Mouse (Mus musculus) hindbrain, embryonic 11.5 days (tissue): ENCODE measurements around the gene Calr3. TPM values are rescaled to one million over a fixed set of nuclear protein-coding genes. Genes with fewer than 3 reads are reported as not detected.
A peak's percentile ranks its signal among the peaks of the same experiment; 100 is the strongest.

Experiments used
- ATAC-seq: fragments of 200-750 bp; cut with Nextera tagmentation; 2 replicates; pipeline ENCODE4 v1.8.0; 2017; ENCODE audit warnings: mild to moderate bottlenecking, moderate TSS enrichment, moderate library complexity; ENCODE audit not compliant: low FRiP score
- DNase-seq: peaks from one replicate; pipeline ENCODE4 v3.0.0-alpha.2; 2015; ENCODE audit warnings: low spot score
- H3K27ac ChIP-seq: fragments of 300-500 bp; sonication (generic); 2 replicates; pipeline ENCODE4 v1.5.1; 2014; ENCODE audit warnings: mild to moderate bottlenecking, low read depth, low read length
- H3K27me3 ChIP-seq: fragments of 300-500 bp; sonication (generic); 2 replicates; pipeline ENCODE4 v1.6.1; 2014; ENCODE audit warnings: mild to moderate bottlenecking, low read length, moderate library complexity, mixed read lengths; ENCODE audit not compliant: control insufficient read depth, insufficient read depth
- H3K36me3 ChIP-seq: fragments of 300-500 bp; sonication (generic); 2 replicates; pipeline ENCODE4 v1.6.1; 2014; ENCODE audit warnings: mild to moderate bottlenecking, low read length, moderate library complexity, mixed read lengths; ENCODE audit not compliant: control insufficient read depth, insufficient read depth
- H3K4me1 ChIP-seq: fragments of 300-500 bp; sonication (generic); replicated peaks from 2 replicates; pipeline ENCODE4 v1.6.1; 2014; ENCODE audit warnings: low read length, mixed read lengths; ENCODE audit not compliant: control insufficient read depth, insufficient read depth
- H3K4me2 ChIP-seq: fragments of 300-500 bp; sonication (generic); replicated peaks from 2 replicates; pipeline ENCODE4 v1.6.1; 2014; ENCODE audit warnings: mild to moderate bottlenecking, low read depth, low read length
- H3K4me3 ChIP-seq: fragments of 300-500 bp; sonication (generic); 2 replicates; pipeline ENCODE4 v1.5.1; 2014; ENCODE audit warnings: low read depth, low read length
- H3K9ac ChIP-seq: fragments of 300-500 bp; sonication (generic); 2 replicates; pipeline ENCODE4 v1.6.1; 2014; ENCODE audit warnings: low read depth, low read length
- H3K9me3 ChIP-seq: fragments of 300-500 bp; sonication (generic); 2 replicates; pipeline ENCODE4 v1.6.1; 2016; ENCODE audit warnings: low read length; ENCODE audit not compliant: control insufficient read depth
- WGBS: fragments of 180-500 bp; shearing (Covaris S2); extraction: QIAGEN DNeasy Blood & Tissue Kit; methylation state at CpG from one replicate; pipeline ENCODE4 v1.1.7; 2014; 5-methylcytosine and 5-hydroxymethylcytosine counted together
- polyA plus RNA-seq: library from polyadenylated mRNA; unstranded; fragments of >200 nt; fragmentation: Nextera tagmentation; extraction: Ambion mirVana; gene quantifications from 2 replicates; pipeline ENCODE4 v1.2.1, GENCODE M21; 2014

Calr3 gene
- polyA plus RNA-seq, 1 experiment from 2014 or later: 1.3 TPM

- Histone ChIP-seq H3K9ac (peak within 1 kb of the TSS; percentile 86), H3K36me3 (no peaks in the 10 kb centered on the region), H3K9me3 (no peaks in the 10 kb centered on the region), H3K4me1 (peaks cover 12% of the 10 kb centered on the region), H3K27me3 (no peaks in the 10 kb centered on the region), H3K4me3 (peak within 1 kb of the TSS; percentile 90), H3K4me2 (peak within 1 kb of the TSS; percentile 47), H3K27ac (peak within 1 kb of the TSS; percentile 76)
- peak; percentile 98 for ATAC-seq
- under 1% methylated on average over 47 of the region's 48 CpGs for WGBS
- DNase-seq: peak; percentile 99
Observed at GRCm38 (mm10) chr8:72421362-72422335, 22.0 kb downstream of the Calr3 start, which contains the start of gene Eps15l1. TSS of gene Eps15l1 (minus strand) at chr8:72421460.

DNA sequence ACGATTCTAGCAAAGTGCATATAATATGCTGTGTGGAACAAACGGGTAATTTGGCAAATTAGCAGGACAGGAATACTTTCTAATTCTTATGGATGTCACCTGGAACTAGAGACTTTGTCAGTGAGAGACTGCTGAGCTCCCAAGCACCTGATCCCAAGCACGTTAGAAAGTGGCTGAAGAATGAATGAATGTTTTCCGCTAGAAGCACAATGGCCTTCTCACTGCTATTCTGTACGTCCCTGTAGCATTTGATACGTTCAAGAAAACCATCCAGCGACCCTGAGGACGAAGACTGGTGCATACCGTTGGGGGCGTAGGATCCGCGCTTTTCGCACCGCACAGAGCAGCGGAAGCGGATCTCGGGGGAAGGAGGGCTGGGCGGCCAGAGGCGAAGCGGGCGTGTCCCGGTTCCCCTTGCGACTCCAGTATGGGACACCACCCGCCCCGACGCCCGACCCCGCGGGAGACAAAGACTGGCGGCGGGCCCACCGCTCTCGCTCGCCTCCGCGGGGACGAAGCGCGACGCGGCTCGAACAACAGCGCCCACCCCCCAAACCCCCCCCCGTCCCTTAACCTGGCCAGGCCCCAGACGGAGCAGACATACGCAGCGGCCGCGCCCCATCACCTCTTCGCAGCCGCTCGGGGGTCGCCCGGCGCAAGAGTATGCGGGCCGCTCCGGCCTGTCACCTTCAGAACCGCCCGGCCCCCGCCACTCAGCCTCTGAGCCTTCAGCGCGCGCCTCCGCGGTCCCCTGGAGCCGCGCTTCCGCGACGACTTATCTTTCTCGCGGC lies 22.9 kb downstream of the Calr3 start:
- peak overlapping the region; percentile 90 for H3K4me3 ChIP-seq
- peaks cover 12% of the 10 kb centered on the region for H3K4me1 ChIP-seq
- H3K27ac ChIP-seq: peak overlapping the region; percentile 76
- peak; percentile 57 for DNase-seq
- H3K9ac ChIP-seq: peak overlapping the region; percentile 86
- no peaks in the 10 kb centered on the region for H3K9me3 ChIP-seq
- H3K27me3 ChIP-seq: no peaks in the 10 kb centered on the region
- H3K4me2 ChIP-seq: peak overlapping the region; percentile 47
- peak; percentile 80 for ATAC-seq
- WGBS: 1% methylated on average over 61 of the region's 73 CpGs
- no peaks in the 10 kb centered on the region for H3K36me3 ChIP-seq

GRCm38 (mm10) chr8:72418073-72418472 lies 25.6 kb downstream of the Calr3 start:
- Histone ChIP-seq H3K4me1 (peaks cover 12% of the 10 kb centered on the region), H3K36me3 (no peaks in the 10 kb centered on the region), H3K4me3 (no peak overlapping the region), H3K27me3 (no peaks in the 10 kb centered on the region), H3K9ac (no peak overlapping the region), H3K4me2 (no peak overlapping the region), H3K27ac (no peak overlapping the region), H3K9me3 (no peaks in the 10 kb centered on the region)
- no peak for DNase-seq
- ATAC-seq: no peak
- 92% methylated on average over 4 of the region's 4 CpGs for WGBS

- H3K4me1 ChIP-seq: peaks cover 9% of the 10 kb centered on the region
- WGBS: 97% methylated on average over 2 of the region's 2 CpGs
- no peak overlapping the region for H3K4me3 ChIP-seq
- H3K9me3 ChIP-seq: no peaks in the 10 kb centered on the region
- no peak overlapping the region for H3K9ac ChIP-seq
- H3K4me2 ChIP-seq: no peak overlapping the region
- DNase-seq: no peak
- no peak overlapping the region for H3K27ac ChIP-seq
- H3K36me3 ChIP-seq: no peaks in the 10 kb centered on the region
- no peaks in the 10 kb centered on the region for H3K27me3 ChIP-seq
- no peak for ATAC-seq
Observed at GRCm38 (mm10) chr8:72415252-72415651, 28.4 kb downstream of the Calr3 start.

DNA sequence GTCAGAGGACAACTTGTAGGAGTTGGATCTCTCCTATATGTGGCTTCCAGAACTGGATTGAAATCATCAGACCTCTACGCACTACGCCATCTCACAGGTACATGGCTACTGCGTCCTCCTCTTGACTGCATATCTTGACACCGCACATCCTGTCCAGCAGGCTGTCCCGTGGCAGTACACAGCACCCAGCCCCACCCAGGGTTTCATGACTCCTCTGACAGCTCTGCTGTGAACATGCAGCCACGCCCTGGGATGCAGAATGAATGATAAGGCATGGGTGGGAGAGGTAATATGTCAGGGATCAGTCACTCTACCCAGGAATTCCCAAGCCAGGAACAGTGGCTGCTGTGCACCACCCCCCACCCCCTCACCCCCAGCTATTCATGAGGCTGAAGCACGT lies 29.8 kb downstream of the Calr3 start:
- Histone ChIP-seq H3K27ac (no peak overlapping the region), H3K36me3 (no peaks in the 10 kb centered on the region), H3K9ac (no peak overlapping the region), H3K4me3 (no peak overlapping the region), H3K27me3 (no peaks in the 10 kb centered on the region), H3K4me2 (no peak overlapping the region), H3K9me3 (no peaks in the 10 kb centered on the region), H3K4me1 (0 out of 2 replicates have a peak, but pooled peaks cover under 1% of the 10 kb centered on the region)
- WGBS: 90% methylated on average over 7 of the region's 7 CpGs
- no peak for DNase-seq
- ATAC-seq: no peak

DNA sequence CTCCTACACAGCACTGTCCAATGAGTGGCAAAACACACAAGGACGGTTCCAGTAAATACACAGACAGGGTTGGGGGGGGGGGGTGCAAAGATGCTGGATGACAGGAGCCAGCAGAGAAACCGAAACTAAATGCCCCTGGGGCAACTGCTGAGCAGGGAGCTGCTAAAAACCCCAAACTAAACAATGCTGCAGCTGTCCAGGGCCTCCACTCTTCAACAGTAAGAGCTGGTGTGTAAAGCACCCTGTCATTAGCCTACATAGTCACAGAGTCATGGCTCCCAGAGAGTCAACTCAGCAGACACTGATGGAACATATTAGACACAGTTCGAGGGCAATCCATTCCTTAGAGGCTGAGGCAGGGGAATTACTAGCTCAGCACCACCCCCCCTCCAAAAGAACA lies 34.2 kb downstream of the Calr3 start:
- 79% methylated on average over 3 of the region's 3 CpGs for WGBS
- Histone ChIP-seq H3K4me2 (no peak overlapping the region), H3K27ac (no peak overlapping the region), H3K9ac (no peak overlapping the region), H3K4me1 (no peaks in the 10 kb centered on the region), H3K36me3 (no peaks in the 10 kb centered on the region), H3K9me3 (no peaks in the 10 kb centered on the region), H3K27me3 (no peaks in the 10 kb centered on the region), H3K4me3 (no peak overlapping the region)
- no peak for ATAC-seq
- DNase-seq: no peak

DNA sequence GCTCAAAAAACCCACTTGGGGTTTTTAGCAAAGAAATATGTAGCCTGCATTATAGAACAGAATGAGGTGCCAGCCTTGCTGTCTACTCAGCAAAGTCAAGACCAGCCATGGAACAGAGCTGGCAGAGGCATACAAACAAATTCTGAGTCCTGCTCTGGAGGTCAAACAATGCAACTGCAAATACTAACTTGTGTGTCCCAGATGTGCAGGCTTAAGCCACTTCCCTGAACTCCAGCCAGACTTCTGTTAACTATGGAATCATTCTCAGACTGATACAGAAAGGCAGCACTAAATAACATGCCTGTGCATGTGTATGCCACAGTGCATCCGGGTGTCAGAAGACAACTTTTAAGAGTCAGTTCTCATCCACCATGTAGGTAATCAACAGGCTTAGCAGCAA lies 35.8 kb downstream of the Calr3 start:
- DNase-seq (no peak), ATAC-seq (no peak)
- Histone ChIP-seq H3K27me3 (no peaks in the 10 kb centered on the region), H3K4me3 (no peak overlapping the region), H3K4me2 (no peak overlapping the region), H3K36me3 (no peaks in the 10 kb centered on the region), H3K9me3 (no peaks in the 10 kb centered on the region), H3K27ac (no peak overlapping the region), H3K4me1 (no peaks in the 10 kb centered on the region), H3K9ac (no peak overlapping the region)
- 94% methylated on average over 1 of the region's 1 CpGs for WGBS

- H3K4me1 ChIP-seq: no peaks in the 10 kb centered on the region
- 0 out of 2 replicates have a peak, but pooled peaks cover 3% of the 10 kb centered on the region for H3K36me3 ChIP-seq
- H3K27me3 ChIP-seq: no peaks in the 10 kb centered on the region
- no peak overlapping the region for H3K4me2 ChIP-seq
- 90% methylated on average over 3 of the region's 3 CpGs for WGBS
- H3K4me3 ChIP-seq: no peak overlapping the region
- ATAC-seq (no peak), DNase-seq (no peak)
- H3K27ac ChIP-seq: no peak overlapping the region
- no peaks in the 10 kb centered on the region for H3K9me3 ChIP-seq
- no peak overlapping the region for H3K9ac ChIP-seq
Observed at GRCm38 (mm10) chr8:72402981-72403380, 40.7 kb downstream of the Calr3 start.
